Mouse (Mus musculus): ENCODE results near the gene Tmem63c. TPM values are rescaled to one million over a fixed set of nuclear protein-coding genes. Genes with fewer than 3 reads are reported as not detected.

Gene Tmem63c
- polyA plus RNA-seq, 1 experiment = 0.32 TPM

DNA sequence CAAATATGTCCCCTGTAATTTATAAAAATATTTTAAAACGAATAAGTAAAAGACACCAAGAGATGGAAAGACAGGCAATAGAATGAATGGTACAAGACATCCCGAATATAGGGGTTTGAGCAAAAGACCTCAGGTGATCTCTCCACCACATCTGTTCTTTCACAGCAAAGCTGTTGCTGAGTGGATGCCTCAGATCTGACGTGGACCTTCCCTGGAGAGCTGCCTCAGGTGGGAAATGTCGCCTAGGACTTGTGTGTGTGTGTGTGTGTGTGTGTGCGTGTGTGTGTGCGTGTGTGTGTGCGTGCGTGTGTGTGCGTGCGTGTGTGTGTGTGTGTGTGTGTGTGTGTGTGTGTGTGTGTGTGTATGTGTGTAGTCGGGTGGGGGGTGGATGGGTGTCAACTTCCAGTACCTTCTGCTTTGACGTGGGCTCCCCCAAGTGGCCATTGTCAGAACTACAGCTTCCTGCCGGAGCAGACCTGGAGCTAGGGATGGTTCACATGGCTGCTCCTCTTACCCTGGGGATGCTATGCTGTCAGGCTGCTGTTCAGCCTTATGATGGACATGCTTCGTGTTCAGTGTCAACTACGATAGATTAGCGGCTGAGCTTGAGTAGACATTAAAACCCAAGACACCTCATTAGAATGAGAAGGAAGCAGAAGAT, 31.7 kb downstream of the Tmem63c start:
- 26% methylated on average over 14 of the region's 16 CpGs for WGBS
- TF ChIP-seq CTCF (IDR thresholded peaks at IDR 0.05; ENCODE audit: extremely low read depth, insufficient read length, insufficient replicate concordance, low read depth, low read length) (peak; percentile 65; the same call in 1 of the 2 replicates), POLR2A (IDR thresholded peaks at IDR 0.05; ENCODE audit: low read depth, low read length) (no peak)
- H3K27me3 ChIP-seq (ENCODE audit: control insufficient read depth, insufficient read depth, low read length) = no peaks in the 10 kb centered on the region
- no peaks in the 10 kb centered on the region for H3K4me1 ChIP-seq (ENCODE audit: control insufficient read depth, insufficient read depth, insufficient read length, low read length)
- H3K36me3 ChIP-seq (ENCODE audit: control insufficient read depth, insufficient read depth, low read length) = no peaks in the 10 kb centered on the region
- H3K4me3 ChIP-seq (ENCODE audit: low read depth, low read length) = no peak overlapping the region
- H3K27ac ChIP-seq (ENCODE audit: insufficient read depth, low read depth, low read length) = no peak overlapping the region

- Histone ChIP-seq H3K4me3 (ENCODE audit: low read depth, low read length) (no peak overlapping the region), H3K27ac (ENCODE audit: insufficient read depth, low read depth, low read length) (no peak overlapping the region), H3K27me3 (ENCODE audit: control insufficient read depth, insufficient read depth, low read length) (no peaks in the 10 kb centered on the region), H3K36me3 (ENCODE audit: control insufficient read depth, insufficient read depth, low read length) (no peaks in the 10 kb centered on the region), H3K4me1 (ENCODE audit: control insufficient read depth, insufficient read depth, insufficient read length, low read length) (no peaks in the 10 kb centered on the region)
- WGBS = 58% methylated on average over 7 of the region's 7 CpGs
- TF ChIP-seq CTCF (IDR thresholded peaks at IDR 0.05; ENCODE audit: extremely low read depth, insufficient read length, insufficient replicate concordance, low read depth, low read length) (no peak), POLR2A (IDR thresholded peaks at IDR 0.05; ENCODE audit: low read depth, low read length) (no peak)
Observed at GRCm38 (mm10) chr12:87054873-87055272, 33.7 kb downstream of the Tmem63c start.

DNA sequence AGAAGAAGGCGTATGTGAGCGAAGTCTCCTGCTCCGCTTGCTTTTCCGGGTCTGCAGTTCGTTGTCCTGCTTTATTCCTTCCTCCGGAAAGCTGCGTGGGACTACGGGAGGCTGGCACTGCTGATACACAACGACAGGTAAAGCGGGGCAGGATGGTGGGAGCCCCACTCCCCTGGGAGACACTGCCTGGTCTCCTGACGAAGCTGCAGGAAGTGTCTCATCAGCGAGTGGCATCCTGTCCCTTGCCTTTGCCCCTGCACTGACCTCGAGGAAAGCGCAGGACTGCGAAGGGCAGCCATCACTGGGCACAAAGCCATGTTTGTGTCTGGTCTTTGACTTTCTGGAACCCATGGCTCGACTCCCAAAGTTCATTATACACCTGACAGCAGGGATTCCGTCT, 35.9 kb downstream of the Tmem63c start:
- no peaks in the 10 kb centered on the region for H3K36me3 ChIP-seq (ENCODE audit: control insufficient read depth, insufficient read depth, low read length)
- H3K27ac ChIP-seq (ENCODE audit: insufficient read depth, low read depth, low read length) = no peak overlapping the region
- no peak overlapping the region for H3K4me3 ChIP-seq (ENCODE audit: low read depth, low read length)
- no peaks in the 10 kb centered on the region for H3K27me3 ChIP-seq (ENCODE audit: control insufficient read depth, insufficient read depth, low read length)
- no peaks in the 10 kb centered on the region; the same call in 1 of the 2 replicates for H3K4me1 ChIP-seq (ENCODE audit: control insufficient read depth, insufficient read depth, insufficient read length, low read length)
- TF ChIP-seq POLR2A (IDR thresholded peaks at IDR 0.05; ENCODE audit: low read depth, low read length) = no peak
- TF ChIP-seq CTCF (IDR thresholded peaks at IDR 0.05; ENCODE audit: extremely low read depth, insufficient read length, insufficient replicate concordance, low read depth, low read length) = no peak
- 53% methylated on average over 17 of the region's 17 CpGs for WGBS

GRCm38 (mm10) chr12:87065446-87065845, 44.3 kb downstream of the Tmem63c start:
- Histone ChIP-seq H3K4me1 (ENCODE audit: control insufficient read depth, insufficient read depth, insufficient read length, low read length) (no peaks in the 10 kb centered on the region; the same call in 1 of the 2 replicates), H3K27ac (ENCODE audit: insufficient read depth, low read depth, low read length) (no peak overlapping the region), H3K27me3 (ENCODE audit: control insufficient read depth, insufficient read depth, low read length) (no peaks in the 10 kb centered on the region), H3K36me3 (ENCODE audit: control insufficient read depth, insufficient read depth, low read length) (no peaks in the 10 kb centered on the region), H3K4me3 (ENCODE audit: low read depth, low read length) (no peak overlapping the region)
- TF ChIP-seq POLR2A (IDR thresholded peaks at IDR 0.05; ENCODE audit: low read depth, low read length) (no peak), CTCF (IDR thresholded peaks at IDR 0.05; ENCODE audit: extremely low read depth, insufficient read length, insufficient replicate concordance, low read depth, low read length) (no peak)
- 81% methylated on average over 11 of the region's 11 CpGs for WGBS

DNA sequence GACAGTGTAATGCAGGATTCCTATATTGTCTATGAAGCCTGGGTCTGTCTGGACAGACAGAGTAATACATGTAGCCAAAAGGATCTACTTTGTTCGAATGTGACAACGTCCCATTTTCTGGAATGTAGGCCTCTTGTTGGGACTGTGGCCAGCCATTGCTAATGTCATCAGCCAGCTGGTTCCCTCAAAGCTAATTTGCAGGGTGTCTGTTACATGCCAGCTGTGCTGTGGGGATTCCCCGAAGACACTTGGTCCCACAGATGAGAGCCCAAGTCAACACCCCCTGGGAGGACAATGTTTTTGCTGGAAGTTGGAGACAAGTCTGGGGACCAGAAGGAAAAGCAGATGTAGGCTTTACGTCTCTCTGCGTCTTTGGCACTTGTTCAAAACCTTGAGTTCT, 45.3 kb downstream of the Tmem63c start:
- WGBS = 78% methylated on average over 5 of the region's 5 CpGs
- Histone ChIP-seq H3K4me3 (ENCODE audit: low read depth, low read length) (no peak overlapping the region), H3K36me3 (ENCODE audit: control insufficient read depth, insufficient read depth, low read length) (no peaks in the 10 kb centered on the region), H3K27me3 (ENCODE audit: control insufficient read depth, insufficient read depth, low read length) (no peaks in the 10 kb centered on the region), H3K27ac (ENCODE audit: insufficient read depth, low read depth, low read length) (no peak overlapping the region), H3K4me1 (ENCODE audit: control insufficient read depth, insufficient read depth, insufficient read length, low read length) (no peaks in the 10 kb centered on the region; the same call in 1 of the 2 replicates)
- no peak for TF ChIP-seq POLR2A (IDR thresholded peaks at IDR 0.05; ENCODE audit: low read depth, low read length)
- TF ChIP-seq CTCF (IDR thresholded peaks at IDR 0.05; ENCODE audit: extremely low read depth, insufficient read length, insufficient replicate concordance, low read depth, low read length) = no peak

GRCm38 (mm10) chr12:87070520-87070919, 49.4 kb downstream of the Tmem63c start:
- no peaks in the 10 kb centered on the region for H3K27me3 ChIP-seq (ENCODE audit: control insufficient read depth, insufficient read depth, low read length)
- no peaks in the 10 kb centered on the region for H3K36me3 ChIP-seq (ENCODE audit: control insufficient read depth, insufficient read depth, low read length)
- TF ChIP-seq POLR2A (IDR thresholded peaks at IDR 0.05; ENCODE audit: low read depth, low read length) (no peak), CTCF (IDR thresholded peaks at IDR 0.05; ENCODE audit: extremely low read depth, insufficient read length, insufficient replicate concordance, low read depth, low read length) (no peak)
- H3K4me1 ChIP-seq (ENCODE audit: control insufficient read depth, insufficient read depth, insufficient read length, low read length) = no peaks in the 10 kb centered on the region
- 57% methylated on average over 5 of the region's 5 CpGs for WGBS
- H3K4me3 ChIP-seq (ENCODE audit: low read depth, low read length) = no peak overlapping the region
- H3K27ac ChIP-seq (ENCODE audit: insufficient read depth, low read depth, low read length) = no peak overlapping the region

- Histone ChIP-seq H3K27me3 (ENCODE audit: control insufficient read depth, insufficient read depth, low read length) (no peaks in the 10 kb centered on the region), H3K4me1 (ENCODE audit: control insufficient read depth, insufficient read depth, insufficient read length, low read length) (no peaks in the 10 kb centered on the region), H3K27ac (ENCODE audit: insufficient read depth, low read depth, low read length) (no peak overlapping the region), H3K36me3 (ENCODE audit: control insufficient read depth, insufficient read depth, low read length) (no peaks in the 10 kb centered on the region), H3K4me3 (ENCODE audit: low read depth, low read length) (no peak overlapping the region)
- no peak for TF ChIP-seq CTCF (IDR thresholded peaks at IDR 0.05; ENCODE audit: extremely low read depth, insufficient read length, insufficient replicate concordance, low read depth, low read length)
- no peak for TF ChIP-seq POLR2A (IDR thresholded peaks at IDR 0.05; ENCODE audit: low read depth, low read length)
- 81% methylated on average over 2 of the region's 2 CpGs for WGBS
Observed at GRCm38 (mm10) chr12:87076610-87077009, 55.5 kb downstream of the Tmem63c start.
